Mouse (Mus musculus) E14TG2a.4 (cell line): Measurements from ENCODE around the gene Pla2g4e.

Experiments used
- CTCF ChIP-seq: conservative IDR thresholded peaks from 2 replicates; pipeline ENCODE4 v1.5.1; 2014; ENCODE audit warnings: low read length
- NANOG ChIP-seq: IDR thresholded peaks from 2 replicates; pipeline ENCODE4 v1.6.1; 2014; ENCODE audit warnings: borderline replicate concordance, low read length, mixed read lengths
- POU5F1 ChIP-seq: IDR thresholded peaks from 2 replicates; pipeline ENCODE4 v1.6.1; 2014; ENCODE audit warnings: low read length, borderline replicate concordance

DNA sequence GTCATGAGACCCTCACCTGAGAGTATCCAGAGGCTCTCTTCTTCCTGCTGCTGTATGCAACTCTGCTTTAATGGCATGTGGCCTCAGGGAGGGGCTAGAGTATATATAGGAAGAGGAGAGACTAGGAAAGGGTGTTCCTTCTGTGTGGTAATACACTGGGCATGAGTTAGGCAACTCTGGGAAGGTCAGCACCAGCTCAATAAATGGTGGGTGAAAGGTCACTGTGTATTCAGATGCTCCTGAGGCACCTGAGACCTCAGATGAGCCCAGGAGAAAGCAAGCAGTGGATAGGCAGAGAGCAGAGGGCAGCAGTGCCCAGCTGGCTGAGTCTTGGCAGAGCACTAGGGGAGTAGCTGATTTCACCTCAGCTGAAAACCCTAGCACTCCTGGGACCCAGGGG lies 39.6 kb upstream of the Pla2g4e start:
- TF ChIP-seq CTCF (no peak), NANOG (no peak), POU5F1 (no peak)
